Mouse (Mus musculus): ENCODE results near the gene Mrc2.

DNA sequence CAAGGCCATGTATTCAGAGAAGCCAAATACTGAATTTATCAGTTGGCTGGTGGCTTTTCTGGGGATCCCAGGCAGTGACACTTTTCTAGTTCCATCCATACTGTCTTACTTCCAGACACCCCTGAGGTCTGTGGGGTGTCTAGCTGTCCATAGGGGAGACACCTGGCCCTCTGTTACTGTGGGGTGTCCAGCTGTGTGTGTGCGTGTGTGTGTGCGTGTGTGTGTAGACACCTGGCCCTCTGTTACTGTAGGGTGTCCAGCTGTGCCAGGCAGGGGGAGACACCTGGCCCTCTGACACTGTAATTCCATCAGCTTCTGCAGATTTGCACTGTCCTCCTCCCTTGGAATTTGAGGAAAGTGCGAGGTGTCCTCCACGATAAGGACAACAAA is 61.4 kb downstream of the Mrc2 start:
- TF ChIP-seq CTCF (conservative IDR thresholded peaks at IDR 0.05; ENCODE audit: insufficient read depth, insufficient read length, low read depth, low read length): no peak
- no peak for TF ChIP-seq POLR2A (IDR thresholded peaks at IDR 0.05; ENCODE audit: low read depth, low read length)
